Comparison of ENCODE assay signal across 9 mouse cellular contexts in genomic region chr3:101572174-101572626, GRCm38 (mm10). TPM values are rescaled to one million over a fixed set of nuclear protein-coding genes. Genes with fewer than 3 reads are reported as not detected.
DNase-seq lines count a peak whose midpoint lies in the region; ATAC-seq lines count a peak whose summit lies in the region.
"Had no signal": no experiment of that assay in that cellular context is flagged by ENCODE, and none has a peak within 500 bp of the region (broad histone marks: within the 10 kb centered on the region; RNA-seq: fewer than 3 reads in every experiment).

No protein-coding gene starts in this region.

- H3K9ac ChIP-seq in liver, embryonic 13.5 days = 0 out of 2 replicates have a peak overlapping the region, but pooled peaks have one; percentile 4
- H3K9ac ChIP-seq in liver, embryonic 11.5 days (ENCODE audit: low read depth, low read length) = no peak overlapping the region
- no peak overlapping the region for H3K9ac ChIP-seq in hindbrain, embryonic 16.5 days (ENCODE audit: low read depth, low read length)
- H3K9ac ChIP-seq in midbrain, embryonic 11.5 days (ENCODE audit: low read length) = no peak overlapping the region

- H3K27me3 ChIP-seq in liver, embryonic 13.5 days = no peaks in the 10 kb centered on the region
- H3K27me3 ChIP-seq in liver, embryonic 11.5 days (replicated peaks; ENCODE audit: control insufficient read depth, insufficient read depth, low read length) = no peaks in the 10 kb centered on the region
- no peaks in the 10 kb centered on the region for H3K27me3 ChIP-seq in hindbrain, embryonic 16.5 days (replicated peaks; ENCODE audit: control insufficient read depth, insufficient read depth, low read length)
- no peaks in the 10 kb centered on the region for H3K27me3 ChIP-seq in midbrain, embryonic 11.5 days (ENCODE audit: control insufficient read depth, insufficient read depth, low read length)

- WGBS in liver, embryonic 13.5 days (ENCODE audit: insufficient replicate concordance) = 76% methylated on average over 7 of the region's 7 CpGs
- WGBS in liver, embryonic 11.5 days = 78% methylated on average over 7 of the region's 7 CpGs
- 29% methylated on average over 7 of the region's 7 CpGs for WGBS in hindbrain, embryonic 16.5 days
- 58% methylated on average over 7 of the region's 7 CpGs for WGBS in midbrain, embryonic 11.5 days

- no peaks in the 10 kb centered on the region for H3K9me3 ChIP-seq in liver, embryonic 13.5 days (replicated peaks)
- H3K9me3 ChIP-seq in liver, embryonic 11.5 days (ENCODE audit: control insufficient read depth, low read length) = no peaks in the 10 kb centered on the region
- H3K9me3 ChIP-seq in hindbrain, embryonic 16.5 days (ENCODE audit: control insufficient read depth, low read length) = no peaks in the 10 kb centered on the region; the same call in 1 of the 2 replicates
- H3K9me3 ChIP-seq in midbrain, embryonic 11.5 days (ENCODE audit: control insufficient read depth, low read length) = no peaks in the 10 kb centered on the region
- H3K9me3 ChIP-seq: G1E had no signal

- ATAC-seq in liver, embryonic 13.5 days (ENCODE audit: low read depth) = no peak
- ATAC-seq in liver, embryonic 11.5 days (replicated peaks; ENCODE audit: low FRiP score) = no peak
- peak; percentile 62 for ATAC-seq in hindbrain, embryonic 16.5 days
- ATAC-seq in midbrain, embryonic 11.5 days (ENCODE audit: low FRiP score) = peak; percentile 56
- no peak for ATAC-seq in frontal cortex, adult (ENCODE audit: low TSS enrichment)

- peaks cover 5% of the 10 kb centered on the region; the same call in 1 of the 2 replicates for H3K4me1 ChIP-seq in liver, embryonic 13.5 days (replicated peaks)
- no peaks in the 10 kb centered on the region for H3K4me1 ChIP-seq in liver, embryonic 11.5 days (replicated peaks; ENCODE audit: control insufficient read depth, insufficient read depth, low read length)
- peaks cover 10% of the 10 kb centered on the region for H3K4me1 ChIP-seq in hindbrain, embryonic 16.5 days (ENCODE audit: control insufficient read depth, insufficient read depth, low read depth, low read length)
- H3K4me1 ChIP-seq in midbrain, embryonic 11.5 days (ENCODE audit: control insufficient read depth, insufficient read depth, low read length) = peaks cover 14% of the 10 kb centered on the region

- no peak for DNase-seq in liver, embryonic 13.5 days
- no peak for DNase-seq in liver, embryonic 11.5 days (ENCODE audit: low spot score)
- peak; percentile 65 for DNase-seq in fibroblast of lung, adult 2 months (ENCODE audit: low read depth)
- peak; percentile 84 for DNase-seq in midbrain, embryonic 11.5 days (ENCODE audit: low spot score, missing footprints)
- DNase-seq in cerebellum, adult 9-10 months = no peak
- DNase-seq in left cerebral cortex, adult 11 months (ENCODE audit: low spot score) = no peak

- no peak overlapping the region for H3K27ac ChIP-seq in liver, embryonic 13.5 days
- H3K27ac ChIP-seq in liver, embryonic 11.5 days (ENCODE audit: low read depth, low read length) = no peak overlapping the region
- no peak overlapping the region for H3K27ac ChIP-seq in hindbrain, embryonic 16.5 days (ENCODE audit: low read depth, low read length)
- no peak overlapping the region for H3K27ac ChIP-seq in midbrain, embryonic 11.5 days (ENCODE audit: low read depth, low read length)

- H3K36me3 ChIP-seq in liver, embryonic 13.5 days = peaks cover 24% of the 10 kb centered on the region
- H3K36me3 ChIP-seq in liver, embryonic 11.5 days (ENCODE audit: control insufficient read depth, insufficient read depth, low read length) = peaks cover 14% of the 10 kb centered on the region; the same call in 1 of the 2 replicates
- peaks cover 9% of the 10 kb centered on the region for H3K36me3 ChIP-seq in hindbrain, embryonic 16.5 days (ENCODE audit: control insufficient read depth, insufficient read depth, low read length)
- H3K36me3 ChIP-seq in midbrain, embryonic 11.5 days (ENCODE audit: control insufficient read depth, insufficient read depth, low read length) = peaks cover 7% of the 10 kb centered on the region; the same call in 1 of the 2 replicates

- H3K4me2 ChIP-seq in liver, embryonic 13.5 days = no peak overlapping the region
- H3K4me2 ChIP-seq in liver, embryonic 11.5 days = no peak overlapping the region
- no peak overlapping the region for H3K4me2 ChIP-seq in hindbrain, embryonic 16.5 days (ENCODE audit: low read length)
- H3K4me2 ChIP-seq in midbrain, embryonic 11.5 days = no peak overlapping the region

- H3K4me3 ChIP-seq in liver, embryonic 13.5 days (replicated peaks) = no peak overlapping the region
- no peak overlapping the region for H3K4me3 ChIP-seq in liver, embryonic 11.5 days (ENCODE audit: low read depth, low read length)
- H3K4me3 ChIP-seq in hindbrain, embryonic 16.5 days (ENCODE audit: low read length) = no peak overlapping the region
- H3K4me3 ChIP-seq in midbrain, embryonic 11.5 days (ENCODE audit: low read depth, low read length) = no peak overlapping the region

RNA-seq across cellular contexts. Expression of gene Atp1a1, which starts 32.3 kb away (rescaled TPM):
- 40.1 and 46.8 TPM in 2 replicates for polyA plus RNA-seq in liver, embryonic 13.5 days (2015; fragmentation: Nextera tagmentation; extraction: Ambion mirVana)
- 127 and 136 TPM in 2 replicates for polyA plus RNA-seq in liver, embryonic 11.5 days (2014; fragmentation: Nextera tagmentation; extraction: Ambion mirVana)
- polyA plus RNA-seq in hindbrain, embryonic 16.5 days (2015; fragmentation: Nextera tagmentation; extraction: Ambion mirVana) = 67.5 and 74.9 TPM in 2 replicates
- polyA plus RNA-seq in midbrain, embryonic 11.5 days (2014; fragmentation: Nextera tagmentation; extraction: Ambion mirVana) = 81.3 and 87.0 TPM in 2 replicates

Comparison
In these comparisons a context has a peak if more than half of its experiments do, and no peak if none do; other contexts are left out.
1. ATAC-seq: peak in hindbrain, embryonic 16.5 days (single experiment) and midbrain, embryonic 11.5 days (single experiment); none in liver, embryonic 13.5 days (single experiment), liver, embryonic 11.5 days (single experiment) and frontal cortex, adult (single experiment).
2. DNase-seq: peak in fibroblast of lung, adult 2 months (single experiment) and midbrain, embryonic 11.5 days (single experiment); none in liver, embryonic 13.5 days (single experiment), liver, embryonic 11.5 days (single experiment), cerebellum, adult 9-10 months (single experiment) and left cerebral cortex, adult 11 months (single experiment).